Mouse (Mus musculus) liver, postnatal 0 days (tissue): ENCODE results near the gene Wfdc11. TPM values are rescaled to one million over a fixed set of nuclear protein-coding genes. Genes with fewer than 3 reads are reported as not detected.
A peak's percentile ranks its signal among the peaks of the same experiment; 100 is the strongest.

Experiments
- ATAC-seq: fragments of 200-750 bp; cut with Nextera tagmentation; 2 replicates; pipeline ENCODE4 v1.8.0; 2017; ENCODE audit warnings: mild to moderate bottlenecking, moderate library complexity
- DNase-seq: peaks from one replicate; pipeline ENCODE4 v3.0.0-alpha.2; 2016
- H3K27ac ChIP-seq: fragments of 300-500 bp; sonication (generic); 2 replicates; pipeline ENCODE4 v1.5.1; 2014; ENCODE audit warnings: antibody characterized with exemption, moderate library complexity, mild to moderate bottlenecking, low read depth
- H3K27me3 ChIP-seq: fragments of 300-500 bp; sonication (generic); 2 replicates; pipeline ENCODE4 v1.6.1; 2014; ENCODE audit warnings: low read length, control low read depth, mixed read lengths; ENCODE audit not compliant: insufficient read depth
- H3K36me3 ChIP-seq: fragments of 300-500 bp; sonication (generic); replicated peaks from 2 replicates; pipeline ENCODE4 v1.6.1; 2014; ENCODE audit warnings: mild to moderate bottlenecking, control low read depth, low read length, moderate library complexity, mixed read lengths; ENCODE audit not compliant: insufficient read depth
- H3K4me1 ChIP-seq: fragments of 300-500 bp; sonication (generic); 2 replicates; pipeline ENCODE4 v1.6.1; 2014; ENCODE audit warnings: antibody characterized with exemption, mild to moderate bottlenecking, control low read depth; ENCODE audit not compliant: insufficient read depth
- H3K4me2 ChIP-seq: fragments of 300-500 bp; sonication (generic); 2 replicates; pipeline ENCODE4 v1.6.1; 2014; ENCODE audit warnings: low read depth, mild to moderate bottlenecking, low read length, moderate library complexity, mixed read lengths
- H3K4me3 ChIP-seq: fragments of 300-500 bp; sonication (generic); 2 replicates; pipeline ENCODE4 v1.5.1; 2014; ENCODE audit warnings: low read depth, low read length
- H3K9ac ChIP-seq: fragments of 300-500 bp; sonication (generic); replicated peaks from 2 replicates; pipeline ENCODE4 v1.6.1; 2014; ENCODE audit warnings: mild to moderate bottlenecking, moderate library complexity
- H3K9me3 ChIP-seq: fragments of 300-500 bp; sonication (generic); 2 replicates; pipeline ENCODE4 v1.6.1; 2016; ENCODE audit warnings: mild to moderate bottlenecking, control low read depth, low read length, mixed read lengths
- CTCF ChIP-seq: sonication (generic); IDR thresholded peaks from 2 replicates; pipeline ENCODE4 v1.5.1; 2016; ENCODE audit warnings: antibody characterized with exemption, low read depth
- EP300 ChIP-seq: IDR thresholded peaks from 2 replicates; pipeline ENCODE4 v1.6.1; 2016; ENCODE audit warnings: antibody characterized with exemption, low read depth, mild to moderate bottlenecking
- WGBS: fragments of 180-500 bp; shearing (Covaris S2); extraction: QIAGEN DNeasy Blood & Tissue Kit; methylation state at CpG from one replicate; pipeline ENCODE4 v1.1.7; 2014; ENCODE audit not compliant: insufficient replicate concordance; 5-methylcytosine and 5-hydroxymethylcytosine counted together
- polyA plus RNA-seq: library from polyadenylated mRNA; unstranded; fragments of >200 nt; fragmentation: Nextera tagmentation; extraction: Ambion mirVana; gene quantifications from 2 replicates; pipeline ENCODE4 v1.2.1, GENCODE M21; 2015

The Wfdc11 gene
- polyA plus RNA-seq, 1 experiment from 2014 or later = not detected

GRCm38 (mm10) chr2:164704235-164704634, 30.3 kb upstream of the Wfdc11 start:
- Histone ChIP-seq H3K27ac (no peak overlapping the region), H3K36me3 (no peaks in the 10 kb centered on the region), H3K9me3 (no peaks in the 10 kb centered on the region), H3K4me2 (no peak overlapping the region), H3K9ac (no peak overlapping the region), H3K27me3 (no peaks in the 10 kb centered on the region), H3K4me1 (no peaks in the 10 kb centered on the region), H3K4me3 (no peak overlapping the region)
- no peak for DNase-seq
- WGBS = 69% methylated on average over 5 of the region's 5 CpGs
- TF ChIP-seq EP300 (no peak), CTCF (peak; percentile 23; the same call in 1 of the 2 replicates)
- ATAC-seq = no peak

GRCm38 (mm10) chr2:164701761-164702160, 27.9 kb upstream of the Wfdc11 start:
- Histone ChIP-seq H3K4me2 (no peak overlapping the region), H3K9me3 (no peaks in the 10 kb centered on the region), H3K27ac (no peak overlapping the region), H3K27me3 (no peaks in the 10 kb centered on the region), H3K4me1 (no peaks in the 10 kb centered on the region), H3K4me3 (no peak overlapping the region), H3K36me3 (no peaks in the 10 kb centered on the region), H3K9ac (no peak overlapping the region)
- no peak for ATAC-seq
- DNase-seq = no peak
- TF ChIP-seq CTCF (no peak), EP300 (no peak)
- WGBS = 77% methylated on average over 5 of the region's 5 CpGs

DNA sequence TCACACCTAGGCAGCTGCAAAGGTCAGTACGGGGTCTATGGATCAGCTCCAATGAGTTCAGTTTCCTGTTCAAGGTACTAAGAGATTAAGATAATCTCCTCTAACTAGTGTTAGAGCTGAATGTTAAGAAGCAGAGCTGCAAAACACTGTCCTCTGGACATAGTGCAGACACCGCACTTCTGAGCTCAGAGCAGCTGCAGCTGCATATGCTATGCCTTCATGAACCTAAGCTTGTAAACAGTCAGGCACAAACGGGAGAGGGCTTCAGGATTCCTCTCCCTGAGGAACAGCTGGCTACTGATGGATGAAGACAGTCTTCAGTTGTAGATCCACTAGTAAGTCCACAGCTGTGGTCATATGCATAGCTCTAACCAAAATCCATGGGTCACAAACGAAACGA, 27.1 kb upstream of the Wfdc11 start:
- no peak overlapping the region for H3K4me2 ChIP-seq
- TF ChIP-seq CTCF (no peak), EP300 (no peak)
- ATAC-seq (no peak), DNase-seq (no peak)
- H3K9ac ChIP-seq = no peak overlapping the region
- H3K4me1 ChIP-seq = no peaks in the 10 kb centered on the region
- no peaks in the 10 kb centered on the region for H3K9me3 ChIP-seq
- H3K36me3 ChIP-seq = no peaks in the 10 kb centered on the region
- WGBS = 69% methylated on average over 5 of the region's 5 CpGs
- H3K27ac ChIP-seq = no peak overlapping the region
- no peaks in the 10 kb centered on the region for H3K27me3 ChIP-seq
- H3K4me3 ChIP-seq = no peak overlapping the region

DNA sequence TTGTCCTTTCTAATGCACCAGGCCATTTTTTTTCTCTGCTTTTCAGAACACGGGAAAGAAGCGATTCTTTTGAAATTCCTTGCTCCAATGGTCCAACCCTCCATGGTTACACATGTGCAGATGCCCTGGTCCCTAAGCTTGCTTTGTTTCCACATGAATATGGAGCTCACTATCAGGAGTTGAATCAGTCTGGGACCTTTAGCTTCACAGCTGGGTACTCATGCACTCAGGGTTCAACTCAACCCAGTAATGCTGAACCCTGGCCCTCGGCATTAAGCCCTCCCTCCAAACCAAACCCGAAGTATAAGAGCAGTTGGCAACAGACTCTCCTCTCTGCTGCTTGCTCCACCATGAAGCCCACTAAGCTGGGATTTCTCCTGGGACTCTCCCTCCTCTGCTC, 24.3 kb upstream of the Wfdc11 start, which contains the start of gene Spint4:
Spint4 (plus strand) TSS at position 301 of the 400 bp plus-strand sequence.
- WGBS = 74% methylated on average over 4 of the region's 4 CpGs
- H3K4me2 ChIP-seq = no peak within 1 kb of the TSS
- no peaks in the 10 kb centered on the region for H3K4me1 ChIP-seq
- no peak within 1 kb of the TSS for H3K9ac ChIP-seq
- H3K36me3 ChIP-seq = no peaks in the 10 kb centered on the region
- no peak for ATAC-seq
- no peak within 1 kb of the TSS for H3K4me3 ChIP-seq
- no peak for DNase-seq
- no peak within 1 kb of the TSS for H3K27ac ChIP-seq
- H3K9me3 ChIP-seq = no peaks in the 10 kb centered on the region
- no peaks in the 10 kb centered on the region for H3K27me3 ChIP-seq
- no peak for TF ChIP-seq CTCF
- TF ChIP-seq EP300 = no peak

DNA sequence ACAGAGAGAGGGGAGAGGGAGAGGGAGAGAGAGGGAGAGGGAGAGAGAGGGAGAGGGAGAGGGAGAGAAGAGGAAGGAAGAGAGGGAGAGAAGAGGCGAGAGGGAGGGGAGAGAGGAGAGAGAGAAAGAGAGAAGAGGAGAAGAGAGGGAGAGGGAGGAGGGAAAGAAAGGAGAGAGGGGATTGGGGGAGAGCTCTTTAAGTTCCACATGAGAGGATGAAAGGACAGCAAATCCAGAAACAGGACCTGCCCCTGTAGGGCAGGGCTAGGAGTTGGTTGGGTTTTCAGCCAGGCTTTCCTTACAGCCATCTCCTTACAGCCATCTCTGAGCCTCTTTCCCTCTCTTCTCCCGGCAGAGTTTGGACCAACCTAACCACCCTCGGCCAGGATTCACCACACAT, 10.9 kb upstream of the Wfdc11 start, which contains the start of gene Wfdc13:
Wfdc13 (plus strand) TSS at position 301 of the 400 bp plus-strand sequence.
- no peaks in the 10 kb centered on the region for H3K36me3 ChIP-seq
- H3K9ac ChIP-seq = no peak within 1 kb of the TSS
- WGBS = 52% methylated on average over 3 of the region's 3 CpGs
- no peak for DNase-seq
- no peaks in the 10 kb centered on the region for H3K4me1 ChIP-seq
- ATAC-seq = no peak
- no peaks in the 10 kb centered on the region for H3K9me3 ChIP-seq
- H3K4me3 ChIP-seq = no peak within 1 kb of the TSS
- no peak within 1 kb of the TSS for H3K27ac ChIP-seq
- no peak for TF ChIP-seq CTCF
- no peaks in the 10 kb centered on the region for H3K27me3 ChIP-seq
- H3K4me2 ChIP-seq = no peak within 1 kb of the TSS

- peaks cover 7% of the 10 kb centered on the region for H3K4me1 ChIP-seq
- H3K9ac ChIP-seq = no peak overlapping the region
- DNase-seq (peak; percentile 47), ATAC-seq (peak; percentile 59)
- H3K4me2 ChIP-seq = no peak overlapping the region
- no peak for TF ChIP-seq EP300
- TF ChIP-seq CTCF = no peak
- 13% methylated on average over 3 of the region's 3 CpGs for WGBS
- no peaks in the 10 kb centered on the region for H3K9me3 ChIP-seq
- no peak overlapping the region for H3K4me3 ChIP-seq
- H3K27ac ChIP-seq = no peak overlapping the region
- no peaks in the 10 kb centered on the region for H3K27me3 ChIP-seq
- no peaks in the 10 kb centered on the region for H3K36me3 ChIP-seq
These were observed 6.0 kb upstream of the Wfdc11 start for GRCm38 (mm10) chr2:164679906-164680305.
